Mouse (Mus musculus) embryonic facial prominence, embryonic 10.5 days (tissue): ENCODE data around the gene Fyn. TPM values are rescaled to one million over a fixed set of nuclear protein-coding genes. Genes with fewer than 3 reads are reported as not detected.

ENCODE experiments used
- DNase-seq: peaks from one replicate; pipeline ENCODE4 v3.0.0-alpha.2; 2017; ENCODE audit warnings: low spot score
- H3K27ac ChIP-seq: fragments of 300-500 bp; sonication (generic); replicated peaks from 2 replicates; pipeline ENCODE4 v1.5.1; 2016; ENCODE audit warnings: mild to moderate bottlenecking
- H3K27me3 ChIP-seq: fragments of 300-500 bp; sonication (generic); replicated peaks from 2 replicates; pipeline ENCODE4 v1.6.1; 2016; ENCODE audit warnings: low read depth, mild to moderate bottlenecking; ENCODE audit not compliant: poor library complexity, severe bottlenecking
- H3K36me3 ChIP-seq: fragments of 300-500 bp; sonication (generic); replicated peaks from 2 replicates; pipeline ENCODE4 v1.6.1; 2016; ENCODE audit warnings: mild to moderate bottlenecking, moderate library complexity
- H3K4me1 ChIP-seq: fragments of 300-500 bp; sonication (generic); 2 replicates; pipeline ENCODE4 v1.6.1; 2016
- H3K4me3 ChIP-seq: fragments of 300-500 bp; sonication (generic); 2 replicates; pipeline ENCODE4 v1.5.1; 2016; ENCODE audit warnings: mild to moderate bottlenecking, moderate library complexity
- H3K9me3 ChIP-seq: fragments of 300-500 bp; sonication (generic); 2 replicates; pipeline ENCODE4 v1.6.1; 2016; ENCODE audit warnings: mild to moderate bottlenecking
- WGBS: fragments of 180-500 bp; shearing (Covaris S2); methylation state at CpG from one replicate; pipeline ENCODE4 v1.1.7; 2016; 5-methylcytosine and 5-hydroxymethylcytosine counted together
- polyA plus RNA-seq: library from polyadenylated mRNA; unstranded; fragments of >200 nt; fragmentation: Nextera tagmentation; extraction: Ambion mirVana; gene quantifications from 2 replicates; pipeline ENCODE4 v1.2.1, GENCODE M21; 2016

The Fyn gene
- polyA plus RNA-seq, 1 experiment from 2014 or later: 21.5 TPM

- DNase-seq: no peak
- WGBS: 91% methylated on average over 6 of the region's 6 CpGs
- Histone ChIP-seq H3K27ac (no peak overlapping the region), H3K4me3 (no peak overlapping the region), H3K27me3 (no peaks in the 10 kb centered on the region), H3K9me3 (no peaks in the 10 kb centered on the region), H3K36me3 (peaks cover 3% of the 10 kb centered on the region; the same call in 1 of the 2 replicates), H3K4me1 (peaks cover 51% of the 10 kb centered on the region)
Measured at GRCm38 (mm10) chr10:39456776-39457175, 88.1 kb downstream of the Fyn start.

GRCm38 (mm10) chr10:39457281-39457680 lies 88.6 kb downstream of the Fyn start:
- no peak overlapping the region for H3K4me3 ChIP-seq
- H3K4me1 ChIP-seq: peaks cover 51% of the 10 kb centered on the region
- 93% methylated on average over 11 of the region's 11 CpGs for WGBS
- DNase-seq: no peak
- no peaks in the 10 kb centered on the region for H3K27me3 ChIP-seq
- no peak overlapping the region for H3K27ac ChIP-seq
- no peaks in the 10 kb centered on the region for H3K9me3 ChIP-seq
- peaks cover 3% of the 10 kb centered on the region; the same call in 1 of the 2 replicates for H3K36me3 ChIP-seq

- Histone ChIP-seq H3K9me3 (no peaks in the 10 kb centered on the region), H3K27ac (peak overlapping the region; percentile 58), H3K27me3 (no peaks in the 10 kb centered on the region), H3K4me1 (peaks cover 64% of the 10 kb centered on the region), H3K36me3 (peaks cover 3% of the 10 kb centered on the region; the same call in 1 of the 2 replicates), H3K4me3 (no peak overlapping the region)
- WGBS: 76% methylated on average over 13 of the region's 13 CpGs
- DNase-seq: no peak
Measured at GRCm38 (mm10) chr10:39458766-39459699, 90.4 kb downstream of the Fyn start.

GRCm38 (mm10) chr10:39460621-39461020 lies 92.0 kb downstream of the Fyn start:
- no peak for DNase-seq
- peaks cover 54% of the 10 kb centered on the region for H3K4me1 ChIP-seq
- H3K27me3 ChIP-seq: no peaks in the 10 kb centered on the region
- no peaks in the 10 kb centered on the region for H3K9me3 ChIP-seq
- WGBS: 81% methylated on average over 2 of the region's 2 CpGs
- no peak overlapping the region for H3K27ac ChIP-seq
- no peak overlapping the region for H3K4me3 ChIP-seq
- peaks cover 3% of the 10 kb centered on the region; the same call in 1 of the 2 replicates for H3K36me3 ChIP-seq

- DNase-seq: peak; percentile 26
- Histone ChIP-seq H3K36me3 (peaks cover 3% of the 10 kb centered on the region; the same call in 1 of the 2 replicates), H3K4me1 (peaks cover 46% of the 10 kb centered on the region), H3K27ac (peak overlapping the region; percentile 48; the same call in 1 of the 2 replicates), H3K9me3 (no peaks in the 10 kb centered on the region), H3K27me3 (no peaks in the 10 kb centered on the region), H3K4me3 (no peak overlapping the region)
- 66% methylated on average over 5 of the region's 5 CpGs for WGBS
Measured at GRCm38 (mm10) chr10:39461909-39462308, 93.3 kb downstream of the Fyn start.

GRCm38 (mm10) chr10:39462711-39463110 lies 94.1 kb downstream of the Fyn start:
- 72% methylated on average over 8 of the region's 8 CpGs for WGBS
- Histone ChIP-seq H3K27ac (peak overlapping the region; percentile 48), H3K27me3 (no peaks in the 10 kb centered on the region), H3K36me3 (peaks cover 3% of the 10 kb centered on the region; the same call in 1 of the 2 replicates), H3K4me3 (no peak overlapping the region), H3K9me3 (no peaks in the 10 kb centered on the region), H3K4me1 (peaks cover 46% of the 10 kb centered on the region)
- DNase-seq: no peak

GRCm38 (mm10) chr10:39464383-39464782 lies 95.7 kb downstream of the Fyn start:
- H3K27ac ChIP-seq: no peak overlapping the region
- H3K36me3 ChIP-seq: peaks cover 3% of the 10 kb centered on the region; the same call in 1 of the 2 replicates
- DNase-seq: no peak
- 86% methylated on average over 5 of the region's 5 CpGs for WGBS
- peaks cover 30% of the 10 kb centered on the region for H3K4me1 ChIP-seq
- H3K27me3 ChIP-seq: no peaks in the 10 kb centered on the region
- no peaks in the 10 kb centered on the region for H3K9me3 ChIP-seq
- H3K4me3 ChIP-seq: no peak overlapping the region

GRCm38 (mm10) chr10:39467317-39467716 lies 98.7 kb downstream of the Fyn start:
- H3K27me3 ChIP-seq: no peaks in the 10 kb centered on the region
- DNase-seq: no peak
- H3K4me3 ChIP-seq: no peak overlapping the region
- WGBS: 84% methylated on average over 6 of the region's 6 CpGs
- H3K27ac ChIP-seq: no peak overlapping the region
- peaks cover 3% of the 10 kb centered on the region; the same call in 1 of the 2 replicates for H3K36me3 ChIP-seq
- peaks cover 21% of the 10 kb centered on the region for H3K4me1 ChIP-seq
- no peaks in the 10 kb centered on the region for H3K9me3 ChIP-seq

GRCm38 (mm10) chr10:39467821-39468220 lies 99.2 kb downstream of the Fyn start:
- DNase-seq: no peak
- Histone ChIP-seq H3K27ac (no peak overlapping the region), H3K27me3 (no peaks in the 10 kb centered on the region), H3K36me3 (peaks cover 3% of the 10 kb centered on the region; the same call in 1 of the 2 replicates), H3K4me3 (no peak overlapping the region), H3K4me1 (peaks cover 16% of the 10 kb centered on the region), H3K9me3 (no peaks in the 10 kb centered on the region)
- WGBS: 89% methylated on average over 7 of the region's 7 CpGs

GRCm38 (mm10) chr10:39468576-39468975 lies 99.9 kb downstream of the Fyn start:
- Histone ChIP-seq H3K4me3 (no peak overlapping the region), H3K27me3 (no peaks in the 10 kb centered on the region), H3K9me3 (no peaks in the 10 kb centered on the region), H3K36me3 (peaks cover 3% of the 10 kb centered on the region; the same call in 1 of the 2 replicates), H3K27ac (no peak overlapping the region), H3K4me1 (peaks cover 10% of the 10 kb centered on the region)
- no peak for DNase-seq
- WGBS: 91% methylated on average over 3 of the region's 3 CpGs

- Histone ChIP-seq H3K9me3 (no peaks in the 10 kb centered on the region), H3K4me3 (no peak overlapping the region), H3K27ac (no peak overlapping the region), H3K36me3 (peaks cover 3% of the 10 kb centered on the region; the same call in 1 of the 2 replicates), H3K27me3 (no peaks in the 10 kb centered on the region), H3K4me1 (peaks cover 7% of the 10 kb centered on the region)
- DNase-seq: no peak
- WGBS: 88% methylated on average over 7 of the region's 7 CpGs
Measured at GRCm38 (mm10) chr10:39469341-39469740, 100.7 kb downstream of the Fyn start.

GRCm38 (mm10) chr10:39470321-39470720 lies 101.7 kb downstream of the Fyn start:
- H3K4me3 ChIP-seq: no peak overlapping the region
- peaks cover 7% of the 10 kb centered on the region for H3K4me1 ChIP-seq
- no peaks in the 10 kb centered on the region for H3K9me3 ChIP-seq
- no peaks in the 10 kb centered on the region for H3K27me3 ChIP-seq
- WGBS: 89% methylated on average over 7 of the region's 7 CpGs
- H3K36me3 ChIP-seq: peaks cover 3% of the 10 kb centered on the region; the same call in 1 of the 2 replicates
- no peak for DNase-seq
- H3K27ac ChIP-seq: no peak overlapping the region
